Mouse (Mus musculus) telencephalon, adult 2 months (tissue): ENCODE data around the gene Brip1.
"Not testable (repeated sequence)": the region's sequence is repeated elsewhere in the genome, so short reads cannot be mapped to it uniquely, and the experiment has no call there.

Experiments
- DNase-seq: peaks from one replicate; pipeline ENCODE4 v3.0.0-alpha.2; 2011; ENCODE audit warnings: low read depth, low spot score

Brip1 gene

DNA sequence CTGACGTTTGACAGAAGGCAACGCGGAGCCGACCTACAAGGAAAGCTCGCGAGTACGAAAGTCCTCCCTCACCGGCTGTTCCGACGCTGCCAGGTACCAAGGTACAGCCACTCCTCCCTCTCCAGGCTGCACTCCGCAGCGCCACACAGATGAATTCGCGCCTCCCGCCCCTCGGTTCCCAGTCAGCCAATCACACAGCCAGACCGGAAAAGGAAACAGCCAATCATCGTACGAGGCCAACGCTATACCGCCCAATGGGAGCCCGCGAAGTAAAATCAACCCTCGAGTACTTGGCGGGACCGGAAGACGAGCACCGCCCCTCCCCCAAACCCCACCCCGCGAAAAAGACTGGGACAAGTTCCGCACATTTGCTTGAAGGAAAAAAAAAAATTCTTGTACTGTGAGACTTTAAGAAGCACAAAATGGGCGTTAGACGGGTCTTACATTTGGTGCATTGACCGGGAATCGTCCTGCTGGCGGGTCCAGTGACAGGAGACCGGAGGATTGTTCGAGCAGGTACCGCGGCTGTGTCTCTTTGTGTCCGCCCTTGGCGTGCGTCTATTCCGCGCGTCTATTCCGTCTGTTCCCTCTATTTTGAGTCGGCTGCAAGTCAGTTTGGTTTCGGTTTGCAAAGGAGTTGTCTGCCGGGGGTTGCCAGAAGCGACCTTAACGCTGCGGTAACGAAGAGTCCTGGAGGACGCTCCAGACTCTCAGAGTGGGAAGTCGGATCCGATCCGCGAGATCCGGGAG, at the start of gene Brip1:
Gene Brip1 (minus strand): TSS at position 157 of the 750 bp plus-strand sequence.
- peak; percentile 89 for DNase-seq

DNA sequence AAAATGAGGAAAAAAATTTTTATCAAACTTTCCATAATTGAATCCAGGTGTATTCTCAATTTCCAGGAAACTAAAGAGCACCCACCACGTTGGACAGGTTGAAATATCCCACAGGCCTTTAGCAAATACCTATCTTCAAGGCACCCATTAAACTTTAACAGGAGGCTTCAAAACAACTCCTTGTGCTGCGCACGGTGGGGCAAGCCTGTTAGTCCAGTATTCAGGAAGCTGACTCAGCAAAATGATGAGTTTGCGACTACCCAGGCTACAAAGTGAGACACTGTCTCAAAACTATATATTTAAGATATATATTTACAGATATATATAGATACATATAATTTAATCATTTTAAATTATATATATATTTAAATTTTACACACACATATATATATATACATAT, 31.5 kb upstream of the Brip1 start:
- no peak for DNase-seq

DNA sequence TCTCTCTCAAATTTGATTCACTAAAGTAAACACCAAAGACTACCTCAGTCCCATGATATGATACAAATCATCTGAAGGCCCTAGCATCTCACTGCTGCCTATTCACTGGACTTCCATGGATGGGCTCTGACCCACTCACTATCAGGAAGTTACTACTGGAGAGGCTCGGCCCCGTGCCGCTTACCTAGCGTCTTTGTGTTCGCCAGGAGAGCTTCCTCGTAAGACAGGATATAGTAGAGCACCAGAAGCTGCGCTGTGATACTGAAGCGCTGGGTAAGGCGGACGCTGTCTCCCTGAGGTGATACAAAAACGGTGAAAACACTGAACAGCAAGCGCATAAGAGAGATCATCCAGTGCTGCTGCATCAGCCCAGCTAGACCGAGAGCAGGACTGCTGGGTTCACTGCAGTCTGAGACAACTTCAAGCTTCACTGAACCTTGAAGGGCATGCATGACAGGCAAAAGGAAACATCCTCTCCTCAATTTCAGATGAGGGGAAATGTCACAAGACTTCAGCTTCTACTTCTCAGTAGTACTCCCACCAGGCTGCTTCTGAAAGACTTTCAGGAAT, 30.9 kb upstream of the Brip1 start:
- no peak for DNase-seq

DNA sequence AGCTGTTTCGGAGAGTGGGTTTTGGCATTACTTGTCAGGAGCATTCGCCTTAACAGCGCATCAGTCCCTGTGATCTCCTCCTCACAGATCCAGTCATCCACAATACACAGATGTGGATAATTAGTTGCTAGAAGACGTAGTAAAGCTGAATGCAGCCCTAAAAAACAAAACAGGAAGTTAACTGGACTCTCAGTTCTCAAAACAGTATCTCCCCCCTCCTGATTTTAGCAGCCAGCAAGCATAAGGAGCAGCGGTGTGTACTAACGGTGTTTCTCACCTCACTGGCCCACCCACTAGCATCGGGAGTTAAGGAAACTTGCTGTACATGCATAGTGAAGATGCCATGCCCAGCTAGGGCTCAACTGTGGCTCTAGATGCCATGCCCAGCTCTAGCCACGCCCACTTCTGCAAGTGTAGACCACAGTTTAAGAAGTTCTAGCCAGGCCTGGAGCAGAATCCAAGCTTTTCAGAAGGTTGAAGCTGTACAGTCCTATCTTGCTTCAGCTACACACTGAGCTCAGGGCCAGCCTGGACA, 25.7 kb upstream of the Brip1 start:
- DNase-seq: no peak

DNA sequence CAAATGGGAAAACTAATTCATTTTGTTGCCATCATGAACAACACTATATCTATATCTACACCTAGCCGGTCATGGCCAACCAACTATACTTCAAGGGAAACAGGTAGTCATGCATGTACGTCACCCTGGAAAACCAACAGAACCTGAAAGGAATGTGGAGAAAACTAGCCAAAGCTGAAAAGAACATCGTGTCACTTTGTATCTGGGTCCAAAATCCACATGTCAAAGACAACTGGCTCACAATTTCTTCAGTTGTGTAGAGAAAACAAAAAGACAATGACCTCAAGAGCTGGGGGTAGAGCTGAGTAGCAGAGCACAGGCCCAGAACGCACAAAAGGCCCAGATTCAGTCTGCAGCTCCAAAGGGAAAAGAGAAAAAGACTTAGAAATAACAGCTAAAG, 24.8 kb upstream of the Brip1 start:
- no peak for DNase-seq

DNA sequence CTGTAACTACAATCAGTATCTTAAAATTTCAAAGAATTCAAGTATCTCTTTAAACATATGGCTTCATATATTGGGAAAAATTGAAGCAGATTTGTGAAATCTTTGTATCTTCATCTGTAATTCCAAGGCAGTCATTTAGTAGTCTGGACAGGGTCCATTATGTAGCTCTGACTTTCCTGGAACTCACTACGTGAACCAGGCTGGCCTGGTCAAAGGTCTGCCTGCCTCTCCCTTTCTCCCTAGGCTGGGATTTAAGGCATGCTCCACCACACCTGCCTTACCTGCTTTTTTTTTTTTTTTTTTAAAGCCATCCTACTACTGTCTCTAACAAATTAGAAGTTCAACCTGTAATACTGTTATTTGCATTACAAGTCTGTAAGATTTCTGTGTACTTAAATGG, 10.8 kb upstream of the Brip1 start:
- no peak for DNase-seq

DNA sequence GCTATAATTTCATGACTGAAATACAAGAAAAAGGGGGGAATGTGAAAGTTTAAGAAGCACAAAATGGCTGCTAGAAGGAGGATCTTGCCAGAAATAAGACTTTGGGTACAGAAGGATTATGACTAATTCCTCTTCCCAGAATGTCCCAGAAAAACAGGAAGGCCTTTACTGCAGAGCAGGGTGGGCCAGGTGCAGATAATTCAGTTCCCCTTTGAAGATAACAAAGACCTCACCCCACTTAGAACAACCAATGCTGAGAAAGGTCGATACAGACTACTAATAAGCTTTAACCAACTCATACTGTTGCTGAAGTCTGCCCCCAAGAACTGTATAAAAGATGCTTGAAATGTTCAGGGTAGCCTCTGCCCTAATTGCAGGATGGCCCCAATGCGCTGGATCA, 8.1 kb upstream of the Brip1 start:
- DNase-seq: no peak

DNA sequence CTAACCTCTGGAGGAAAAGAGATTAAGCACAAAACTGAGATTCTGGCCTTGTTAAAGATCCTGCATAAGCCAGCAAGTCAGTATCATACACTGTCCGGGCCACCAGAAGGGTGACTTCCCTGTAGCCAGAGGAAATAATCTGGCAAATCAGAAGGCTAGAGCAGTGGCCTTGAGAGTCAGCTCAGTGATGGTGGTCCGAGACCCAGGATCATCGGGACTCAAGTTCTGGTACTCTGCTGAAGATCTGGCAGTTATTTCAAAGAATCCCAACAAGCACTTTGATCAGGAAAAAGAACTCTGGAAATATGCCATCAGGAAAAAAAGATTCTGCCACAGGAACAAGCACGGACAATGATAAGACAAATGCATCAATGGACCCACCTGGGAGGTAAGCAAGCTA, 4.9 kb upstream of the Brip1 start:
- DNase-seq: no peak

DNA sequence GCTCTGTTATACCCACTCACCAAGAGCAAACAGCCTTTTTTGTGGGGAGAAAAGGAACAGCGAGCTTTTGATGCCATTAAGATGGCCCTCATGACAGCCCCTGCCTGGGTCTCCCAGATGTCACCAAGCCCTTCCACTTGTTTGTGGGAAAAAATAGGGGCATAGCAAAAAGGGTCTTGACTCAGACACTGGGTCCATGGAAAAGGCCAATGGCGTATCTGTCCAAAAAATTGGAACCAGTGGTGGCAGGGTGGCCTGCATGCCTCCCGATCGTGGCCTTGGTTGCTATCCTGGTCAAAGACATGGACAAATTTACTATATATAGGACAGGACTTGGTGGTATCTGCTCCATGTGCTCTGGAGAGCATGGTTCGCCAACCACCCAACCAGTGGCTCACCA, 4.0 kb upstream of the Brip1 start:
- no peak for DNase-seq

DNA sequence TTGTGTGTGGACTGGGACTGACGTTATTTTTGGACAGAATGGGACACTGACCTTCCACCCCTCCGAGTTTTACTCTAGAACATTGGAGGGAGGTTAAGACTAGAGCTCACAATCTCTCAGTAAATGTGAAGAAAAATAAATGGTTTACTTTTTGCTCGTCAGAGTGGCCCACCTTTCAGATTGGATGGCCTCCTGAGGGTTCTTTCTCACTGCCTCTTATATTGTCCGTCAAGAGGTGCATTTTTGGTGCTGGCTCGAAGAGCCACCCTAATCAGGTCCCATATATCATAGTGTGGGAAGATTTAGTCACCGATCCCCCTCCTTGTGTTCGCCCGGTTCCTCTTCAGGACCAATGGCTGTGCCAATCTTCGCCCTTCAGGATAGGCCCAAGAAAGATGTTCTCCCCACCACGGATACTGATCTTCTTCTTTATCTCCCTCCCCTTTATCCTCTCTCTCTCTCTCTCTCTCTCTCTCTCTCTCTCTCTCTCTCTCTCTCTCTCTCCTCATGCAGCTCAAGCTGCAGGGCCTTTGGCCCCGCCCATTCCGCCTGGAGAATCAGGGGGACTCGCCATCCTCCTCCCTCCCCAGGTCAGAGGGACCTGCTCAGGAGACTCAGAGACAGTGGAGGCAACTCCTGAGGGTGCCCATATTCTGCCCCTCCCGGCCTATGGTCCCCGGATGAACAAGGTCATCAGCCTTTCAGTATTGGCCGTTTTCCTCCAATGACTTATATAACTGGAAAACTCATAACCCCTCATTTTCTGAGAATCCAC, 1.1 kb upstream of the Brip1 start:
- no peak for DNase-seq

DNA sequence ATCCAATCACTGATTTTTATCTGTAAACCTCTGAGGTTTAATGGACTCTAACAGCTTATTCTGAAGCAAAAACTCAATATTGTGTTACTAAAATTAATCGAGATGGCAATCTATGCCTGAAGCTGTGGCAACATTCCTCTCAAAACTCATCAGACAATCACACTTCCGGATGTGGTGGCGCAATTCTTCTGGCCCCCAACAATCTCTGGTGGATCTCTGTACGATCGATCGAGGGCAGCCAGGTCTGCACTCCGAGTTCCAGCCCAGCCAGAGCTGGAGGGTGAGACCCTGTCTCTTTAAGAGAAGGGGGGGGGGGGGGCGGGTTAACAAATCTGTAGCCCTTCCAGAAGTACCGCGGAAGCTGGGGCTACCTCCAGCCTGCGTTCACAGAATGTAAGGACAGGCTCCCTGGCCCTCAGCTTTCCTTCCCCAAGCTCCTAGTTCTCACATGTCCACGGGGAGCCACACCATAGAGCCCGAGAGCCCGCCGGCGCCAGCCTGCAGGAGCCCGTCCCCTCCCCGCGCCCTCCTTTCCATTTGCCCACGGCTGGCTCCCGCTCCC, 452 bp downstream of the Brip1 start:
- DNase-seq: no peak

DNA sequence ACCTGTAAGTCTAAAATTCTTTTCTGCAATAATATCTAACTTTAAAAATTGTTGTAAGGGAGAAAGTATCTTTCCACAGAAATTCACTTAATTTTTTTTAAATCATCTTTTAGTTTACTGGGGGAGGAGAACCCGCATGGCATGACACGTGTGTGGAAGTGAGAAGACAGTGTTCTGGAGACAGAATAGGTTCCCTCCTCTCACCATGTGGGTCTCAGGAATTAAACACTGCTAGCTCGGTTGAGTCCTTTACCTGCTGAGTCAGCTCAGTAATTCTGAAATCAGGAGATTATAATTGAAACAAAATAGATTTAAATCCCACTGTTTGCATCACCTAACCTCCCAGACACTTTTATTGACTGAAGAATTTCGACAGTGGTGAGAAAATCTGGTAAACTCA, 1.3 kb downstream of the Brip1 start:
- no peak for DNase-seq

DNA sequence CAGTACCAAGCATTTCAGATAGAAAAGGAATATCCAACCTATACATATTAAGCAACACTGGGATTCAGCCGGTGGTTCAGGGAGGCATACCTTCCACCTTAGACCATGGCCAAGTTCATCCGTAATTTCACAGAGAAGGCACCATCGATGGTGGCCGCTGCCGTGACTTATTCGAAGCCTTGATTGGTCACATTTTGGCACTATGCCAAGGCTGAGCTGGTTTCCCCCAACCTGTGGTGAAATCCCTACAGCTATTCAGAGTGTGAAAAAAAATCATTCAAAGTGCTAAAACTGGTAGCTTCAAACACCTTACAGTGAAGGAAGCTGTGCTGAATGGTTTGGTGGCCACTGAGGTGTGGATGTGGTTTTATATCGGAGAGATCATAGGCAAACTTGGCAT, 15.8 kb downstream of the Brip1 start:
- not testable (repeated sequence) for DNase-seq

DNA sequence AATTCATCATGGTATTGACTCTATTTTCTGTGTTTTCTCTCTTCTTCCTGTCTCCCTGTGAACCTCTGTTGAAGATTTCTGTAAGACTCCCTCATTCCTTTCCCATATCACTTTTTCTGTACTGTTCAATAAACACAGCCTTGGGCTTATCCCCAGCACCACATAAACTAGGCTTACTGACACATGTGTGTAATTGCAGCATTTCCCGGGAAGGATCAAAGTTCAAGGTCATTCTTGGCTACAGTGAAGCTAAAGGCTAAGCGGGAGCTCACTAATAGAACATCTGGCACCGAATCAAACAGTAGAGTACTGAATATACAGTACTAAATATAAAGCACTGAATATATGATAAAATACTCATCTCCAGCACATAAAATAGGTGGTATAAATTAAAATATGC, 25.2 kb downstream of the Brip1 start:
- no peak for DNase-seq

DNA sequence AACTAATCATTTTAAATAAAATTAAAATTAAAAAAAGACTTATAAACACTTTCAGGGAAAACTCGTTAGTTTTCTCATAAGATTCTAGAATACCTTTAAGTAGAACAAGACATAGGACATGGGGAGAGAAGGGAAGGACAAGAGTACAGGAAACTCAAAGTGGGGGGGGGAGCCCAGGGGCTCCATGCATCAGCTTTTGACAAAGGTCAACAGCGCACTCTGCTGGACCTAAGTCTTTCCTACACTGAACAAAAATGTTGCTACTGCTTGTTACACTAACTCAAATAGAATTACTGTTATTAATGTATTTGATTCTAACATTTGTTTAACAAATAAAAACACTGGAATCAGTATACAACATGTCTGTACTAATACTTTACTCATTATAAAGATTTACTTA, 26.8 kb downstream of the Brip1 start:
- peak; percentile 21 for DNase-seq

DNA sequence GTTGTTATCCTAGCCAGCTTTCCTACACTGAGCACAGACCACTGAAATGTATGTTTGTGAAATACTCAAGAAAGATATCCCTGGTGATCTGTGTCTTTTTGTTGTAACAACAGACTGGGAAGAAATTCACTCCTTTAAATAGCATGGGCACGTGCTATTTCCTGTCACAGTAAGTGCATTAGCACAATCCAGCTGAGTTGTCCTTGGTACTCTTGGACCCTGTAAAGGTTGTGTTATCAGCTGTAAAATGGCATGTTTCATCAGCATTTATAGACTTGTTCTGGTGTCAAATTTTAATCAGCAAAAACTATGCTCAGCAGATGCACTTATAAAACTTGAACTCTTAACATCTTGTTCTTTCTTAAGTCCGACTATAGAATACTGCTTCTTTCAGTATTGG, 30.2 kb downstream of the Brip1 start:
- DNase-seq: no peak

DNA sequence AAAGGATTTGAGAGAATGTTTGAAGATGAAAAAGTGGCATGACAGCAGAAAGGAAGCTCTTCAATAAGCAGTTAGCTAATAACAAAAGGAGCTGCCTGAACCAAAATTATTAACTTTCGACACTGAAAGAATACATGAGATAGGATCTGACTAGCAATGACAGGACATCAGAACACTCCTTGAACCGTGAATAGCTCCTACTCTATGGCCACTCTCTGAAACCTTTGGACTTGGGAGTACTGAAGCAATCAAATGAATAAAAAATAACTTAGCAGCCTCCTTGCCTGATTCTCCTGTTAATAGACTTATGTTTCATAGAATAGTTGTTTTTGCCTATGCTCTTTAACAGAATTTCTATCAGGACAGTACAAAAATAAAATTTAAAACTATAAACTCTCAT, 40.7 kb downstream of the Brip1 start:
- DNase-seq: no peak

DNA sequence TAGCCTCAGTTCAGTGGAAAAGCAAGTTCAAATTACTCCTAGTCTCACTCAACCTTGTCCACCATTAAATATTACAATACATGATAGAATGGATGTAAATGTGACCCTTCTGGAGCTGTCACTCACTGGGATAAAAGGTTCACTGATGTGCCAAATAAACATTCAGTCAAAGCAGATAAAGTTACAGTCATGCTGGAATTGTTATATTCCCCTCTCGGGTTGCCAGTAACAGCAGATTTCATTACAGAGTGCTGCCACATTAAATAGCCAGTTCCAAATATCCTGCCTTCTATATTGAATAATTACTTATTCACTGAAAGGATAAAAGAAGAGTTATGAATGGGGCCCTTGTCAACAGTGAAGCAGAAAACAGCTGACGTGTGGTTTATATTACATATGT, 42.0 kb downstream of the Brip1 start:
- no peak for DNase-seq

DNA sequence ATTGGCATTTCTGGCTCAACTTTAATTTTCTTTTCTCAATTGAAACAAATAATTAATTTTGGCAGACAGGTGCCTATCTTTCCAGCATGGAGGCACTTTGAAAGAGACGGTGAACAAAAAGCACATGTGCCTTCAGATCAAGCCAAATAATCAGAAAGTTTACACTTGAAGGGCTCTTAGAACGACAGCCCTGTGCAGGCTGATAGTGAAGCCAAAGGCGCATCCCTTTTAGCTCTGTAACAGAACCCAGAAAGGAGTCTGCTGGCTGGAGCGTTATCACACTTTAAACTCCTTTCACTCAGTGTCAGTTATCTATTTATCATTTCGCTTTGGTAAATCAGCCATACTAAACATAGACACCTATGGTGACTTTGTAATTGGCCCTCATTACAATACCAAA, 45.4 kb downstream of the Brip1 start:
- no peak for DNase-seq

DNA sequence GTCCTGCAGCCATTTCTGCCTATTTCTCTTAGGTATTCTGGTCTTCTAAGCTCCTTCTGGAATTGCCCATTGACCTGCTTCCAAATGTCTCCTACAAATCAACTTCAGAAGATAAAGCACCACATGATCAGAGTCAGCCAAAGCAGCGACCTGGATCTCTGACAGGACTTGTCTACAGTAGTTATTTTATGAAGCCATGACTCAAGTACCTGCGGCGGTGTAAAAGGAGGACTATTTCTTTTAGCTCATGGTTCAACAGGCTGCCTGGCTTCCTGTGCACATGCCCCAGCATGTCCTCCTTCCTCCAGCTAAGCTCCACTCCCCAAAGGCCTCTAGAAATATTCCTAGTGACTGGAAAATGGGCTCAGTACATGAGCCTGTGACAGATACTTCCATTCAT, 69.7 kb downstream of the Brip1 start:
- no peak for DNase-seq

DNA sequence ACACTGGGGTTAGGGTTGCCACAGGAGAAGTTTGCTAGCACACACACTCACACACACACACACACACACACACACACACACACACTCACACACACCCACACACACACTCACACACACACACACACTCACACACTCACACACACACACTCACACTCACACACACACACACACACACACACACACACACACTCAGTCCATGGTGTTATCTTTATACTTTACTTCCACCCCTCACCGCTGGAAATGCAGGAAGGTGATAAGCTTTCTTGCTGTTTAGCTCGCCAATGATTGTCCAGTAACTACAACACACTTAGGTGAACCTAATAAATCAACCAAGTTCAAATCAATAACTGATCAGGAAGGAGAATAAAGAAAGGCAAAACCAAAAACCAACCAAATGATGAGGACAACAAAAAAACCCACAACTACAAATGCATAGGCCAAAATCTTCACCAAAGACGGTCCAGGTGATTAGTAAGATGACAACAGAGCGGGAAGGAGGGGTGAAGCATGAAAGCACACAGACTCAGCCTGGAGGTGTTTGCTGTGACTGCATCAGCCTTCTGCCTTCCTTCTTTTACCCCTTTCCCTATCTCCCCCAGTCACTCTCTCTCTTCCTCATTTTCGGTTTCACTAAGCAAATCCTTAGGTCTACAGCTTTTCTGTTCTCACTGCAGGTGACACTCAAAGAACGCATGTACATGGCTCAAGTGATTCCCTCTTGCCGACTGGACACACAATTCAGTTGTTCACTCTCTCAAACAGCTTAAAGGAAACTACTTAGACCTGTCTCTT, 83.7 kb downstream of the Brip1 start:
- no peak for DNase-seq

DNA sequence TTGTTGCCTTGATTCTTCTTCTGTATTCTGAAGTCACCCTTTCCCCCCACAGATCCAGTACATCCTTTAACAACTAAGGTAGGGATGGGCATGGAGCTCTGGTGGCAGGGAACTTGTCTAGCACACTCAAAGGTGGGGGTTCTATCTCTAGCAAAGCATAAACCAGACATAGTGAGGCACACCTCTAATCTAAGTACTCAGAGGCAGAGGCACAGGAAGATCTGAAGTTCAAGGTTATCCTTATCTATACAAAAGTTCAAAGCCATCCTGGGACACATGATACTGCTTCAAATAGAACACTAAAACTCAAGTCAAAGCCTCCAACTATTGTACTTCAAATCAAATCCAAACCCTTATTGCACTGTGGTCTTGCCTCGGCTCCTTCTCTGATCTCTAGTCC, 85.0 kb downstream of the Brip1 start:
- DNase-seq: no peak
